Mouse (Mus musculus) urinary bladder, postnatal 0 days (tissue): ENCODE measurements around the gene Rftn1. TPM values are rescaled to one million over a fixed set of nuclear protein-coding genes. Genes with fewer than 3 reads are reported as not detected.

Experiments
- polyA plus RNA-seq: library from polyadenylated mRNA; unstranded; fragments of >200 nt; fragmentation: Nextera tagmentation; extraction: Ambion mirVana; gene quantifications from 2 replicates; pipeline ENCODE4 v1.2.1, GENCODE M21; 2015

Gene Rftn1
- 11.3 and 11.7 TPM in 2 replicates for polyA plus RNA-seq

GRCm38 (mm10) chr17:50190131-50191015 is at the start of gene Rftn1:
TSS of gene Rftn1 (minus strand) at chr17:50190674.

Other genes starting within 250 kb of the Rftn1 start
- gene Dazl, start 103.0 kb upstream of the Rftn1 start, polyA plus RNA-seq: 0.04 TPM in 1 of 2 replicates, not detected in the other